Comparison of ENCODE assay signal across 9 mouse cellular contexts in genomic region chr13:107461048-107461912, GRCm38 (mm10).
DNase-seq lines count a peak whose midpoint lies in the region; ATAC-seq lines count a peak whose summit lies in the region.
"Had no signal": no experiment of that assay in that cellular context is flagged by ENCODE, and none has a peak within 500 bp of the region (broad histone marks: within the 10 kb centered on the region; RNA-seq: fewer than 3 reads in every experiment).

No protein-coding gene starts in this region.

- no peak overlapping the region for H3K4me3 ChIP-seq in hindbrain, embryonic 15.5 days
- H3K4me3 ChIP-seq: liver, embryonic 15.5 days had no signal

- no peaks in the 10 kb centered on the region for H3K9me3 ChIP-seq in hindbrain, embryonic 15.5 days
- H3K9me3 ChIP-seq: liver, embryonic 15.5 days had no signal

- H3K4me2 ChIP-seq in hindbrain, embryonic 15.5 days: peak overlapping the region; percentile 38
- H3K4me2 ChIP-seq: liver, embryonic 15.5 days had no signal

- H3K27ac ChIP-seq in hindbrain, embryonic 15.5 days (replicated peaks): 0 out of 2 replicates have a peak overlapping the region, but pooled peaks have one; percentile 37
- H3K27ac ChIP-seq: liver, embryonic 15.5 days had no signal

- no peak overlapping the region for H3K9ac ChIP-seq in hindbrain, embryonic 15.5 days
- H3K9ac ChIP-seq: liver, embryonic 15.5 days had no signal

- ATAC-seq in hindbrain, embryonic 15.5 days (ENCODE audit: low FRiP score, low read depth): peak; percentile 95

- H3K4me1 ChIP-seq in hindbrain, embryonic 15.5 days (replicated peaks): peaks cover 7% of the 10 kb centered on the region
- H3K4me1 ChIP-seq: liver, embryonic 15.5 days had no signal

- H3K36me3 ChIP-seq in hindbrain, embryonic 15.5 days: no peaks in the 10 kb centered on the region
- H3K36me3 ChIP-seq: liver, embryonic 15.5 days had no signal

- 16% methylated on average over 16 of the region's 16 CpGs for WGBS in hindbrain, embryonic 15.5 days

- peak; percentile 87 for DNase-seq in Muller cell, postnatal 12 days (ENCODE audit: inconsistent ontology term)
- peak; percentile 51 for DNase-seq in cerebellum, adult 8-10 months
- DNase-seq in frontal cortex, postnatal 10 days (ENCODE audit: low spot score in 2 of 2): peak; percentile 48 to 71
- peak; percentile 70 to 75 for DNase-seq in layer of hippocampus, postnatal 10 days (ENCODE audit: low spot score in 2 of 2)
- peak; percentile 85 for DNase-seq in lung, postnatal 10 days
- peak; percentile 65 for DNase-seq in retina, postnatal 7 days (ENCODE audit: low read depth, low spot score)
- DNase-seq in spleen, postnatal 4 days (ENCODE audit: low spot score in 2 of 2): no peak

- no peaks in the 10 kb centered on the region for H3K27me3 ChIP-seq in hindbrain, embryonic 15.5 days
- H3K27me3 ChIP-seq: liver, embryonic 15.5 days had no signal

Comparison
In these comparisons a context has a peak if more than half of its experiments do, and no peak if none do; other contexts are left out.
1. DNase-seq: peak in Muller cell, postnatal 12 days (single experiment), cerebellum, adult 8-10 months (single experiment), frontal cortex, postnatal 10 days (2 of 2), layer of hippocampus, postnatal 10 days (2 of 2), lung, postnatal 10 days (single experiment) and retina, postnatal 7 days (single experiment); none in spleen, postnatal 4 days (0 of 2).